Mouse (Mus musculus) right cerebral cortex, postnatal 10 days (tissue): ENCODE data around the gene Slc7a3.
"Not testable (repeated sequence)": the region's sequence is repeated elsewhere in the genome, so short reads cannot be mapped to it uniquely, and the experiment has no call there.

Experiments
- DNase-seq, 2 experiments: peaks; one replicate each; pipeline ENCODE4 v3.0.0; 2021; ENCODE audit warnings: low spot score in 2 of 2

Gene Slc7a3

GRCm38 (mm10) chrX:101085920-101086319 is at the start of gene Slc7a3:
Slc7a3 (minus strand) TSS chrX:101086020.
- DNase-seq, result no peak

- DNase-seq, result peak in 1 of 2 experiments; percentile 28
These were observed 46.4 kb upstream of the Slc7a3 start for GRCm38 (mm10) chrX:101131992-101132791.

GRCm38 (mm10) chrX:101131001-101131400 is 45.2 kb upstream of the Slc7a3 start:
- peak; percentile 71 to 80 for DNase-seq

- no peak for DNase-seq
These were observed 42.7 kb upstream of the Slc7a3 start for GRCm38 (mm10) chrX:101128559-101128958.

GRCm38 (mm10) chrX:101126977-101127376 is 41.2 kb upstream of the Slc7a3 start:
- DNase-seq, result no peak

GRCm38 (mm10) chrX:101126474-101126955 is 40.7 kb upstream of the Slc7a3 start:
- no peak for DNase-seq

- DNase-seq, result no peak
These were observed 34.7 kb upstream of the Slc7a3 start for GRCm38 (mm10) chrX:101120546-101120945.

GRCm38 (mm10) chrX:101085211-101085610 is 609 bp downstream of the Slc7a3 start:
- DNase-seq, result not testable (repeated sequence)

- no peak for DNase-seq
These were observed 1.6 kb downstream of the Slc7a3 start for GRCm38 (mm10) chrX:101084192-101084591.

- no peak for DNase-seq
These were observed 20.6 kb downstream of the Slc7a3 start for GRCm38 (mm10) chrX:101065245-101065644.

GRCm38 (mm10) chrX:101063503-101063902 is 22.3 kb downstream of the Slc7a3 start:
- DNase-seq, result peak in 1 of 2 experiments; percentile 28

- DNase-seq, result no peak
These were observed 26.3 kb downstream of the Slc7a3 start, which contains the start of gene Tex11 for GRCm38 (mm10) chrX:101059541-101059940. Tex11 (minus strand) TSS chrX:101059667.
